Mouse (Mus musculus) large intestine, adult 2 months (tissue): ENCODE data around the gene Yap1. TPM values are rescaled to one million over a fixed set of nuclear protein-coding genes. Genes with fewer than 3 reads are reported as not detected.

Experiments used
- polyA plus RNA-seq: library from polyadenylated mRNA; depleted of rRNA; stranded (reverse); fragments of >200 nt; gene quantifications from 2 replicates; pipeline ENCODE4 v1.2.3, GENCODE M21; 2012; rRNA removed

The Yap1 gene
- polyA plus RNA-seq, 1 experiment, result 17.9 TPM

Other genes with a start within 250 kb of the Yap1 start
- 19.3 and 26.6 TPM in 2 replicates for gene Tmem123, start 240.6 kb downstream of the Yap1 start, polyA plus RNA-seq
- 9.4 and 15.0 TPM in 2 replicates for gene Birc2, start 167.5 kb downstream of the Yap1 start, polyA plus RNA-seq
- gene Birc3, start 131.4 kb downstream of the Yap1 start, polyA plus RNA-seq, result 22.5 and 34.4 TPM in 2 replicates
- 0.78 and 0.81 TPM in 2 replicates for gene Cfap300, start 38.2 kb upstream of the Yap1 start, polyA plus RNA-seq
- gene Cep126, start 129.7 kb upstream of the Yap1 start, polyA plus RNA-seq, result 0.12 and 0.16 TPM in 2 replicates